Comparison of ENCODE assay signal across 17 mouse cellular contexts in genomic region chr5:132234471-132234870, GRCm38 (mm10).
"Had no signal": no experiment of that assay in that cellular context is flagged by ENCODE, and none has a peak within 500 bp of the region (broad histone marks: within the 10 kb centered on the region; RNA-seq: fewer than 3 reads in every experiment).

No protein-coding gene starts in this region.

- H3K36me3 ChIP-seq: lung, embryonic 15.5 days; midbrain, embryonic 13.5 days; midbrain, embryonic 15.5 days; neural tube, embryonic 12.5 days; stomach, embryonic 15.5 days had no signal

- H3K4me3 ChIP-seq: lung, embryonic 15.5 days; megakaryocyte, embryonic 14.5 days; midbrain, embryonic 13.5 days; midbrain, embryonic 15.5 days; neural tube, embryonic 12.5 days; stomach, embryonic 15.5 days had no signal

- H3K9ac ChIP-seq: lung, embryonic 15.5 days; midbrain, embryonic 13.5 days; midbrain, embryonic 15.5 days; neural tube, embryonic 12.5 days; stomach, embryonic 15.5 days had no signal

- H3K27ac ChIP-seq: lung, embryonic 15.5 days; macrophage; midbrain, embryonic 13.5 days; midbrain, embryonic 15.5 days; neural tube, embryonic 12.5 days; stomach, embryonic 15.5 days; stomach, postnatal 0 days had no signal

- H3K4me2 ChIP-seq: lung, embryonic 15.5 days; midbrain, embryonic 11.5 days; midbrain, embryonic 13.5 days; midbrain, embryonic 15.5 days; neural tube, embryonic 12.5 days; stomach, embryonic 15.5 days had no signal

- DNase-seq: lung, adult 2 months; lung, postnatal 14 days; lung, postnatal 36 days; right cerebral cortex, postnatal 14 days; thymus, adult 2 months; thymus, postnatal 25 days; thymus, postnatal 4 days had no signal

- ATAC-seq: lung, postnatal 0 days; midbrain, embryonic 13.5 days; midbrain, embryonic 15.5 days had no signal

- H3K27me3 ChIP-seq: lung, embryonic 15.5 days; megakaryocyte, embryonic 14.5 days; midbrain, embryonic 13.5 days; neural tube, embryonic 12.5 days; stomach, embryonic 15.5 days had no signal

- H3K9me3 ChIP-seq: lung, embryonic 15.5 days; megakaryocyte, embryonic 14.5 days; midbrain, embryonic 13.5 days; midbrain, embryonic 15.5 days; neural tube, embryonic 12.5 days; stomach, embryonic 15.5 days had no signal
